Mouse (Mus musculus) E14TG2a.4 (cell line): ENCODE measurements around the gene Tbc1d4.

Experiments
- CTCF ChIP-seq: conservative IDR thresholded peaks from 2 replicates; pipeline ENCODE4 v1.5.1; 2014; ENCODE audit warnings: low read length
- NANOG ChIP-seq: IDR thresholded peaks from 2 replicates; pipeline ENCODE4 v1.6.1; 2014; ENCODE audit warnings: borderline replicate concordance, low read length, mixed read lengths
- POU5F1 ChIP-seq: IDR thresholded peaks from 2 replicates; pipeline ENCODE4 v1.6.1; 2014; ENCODE audit warnings: low read length, borderline replicate concordance

DNA sequence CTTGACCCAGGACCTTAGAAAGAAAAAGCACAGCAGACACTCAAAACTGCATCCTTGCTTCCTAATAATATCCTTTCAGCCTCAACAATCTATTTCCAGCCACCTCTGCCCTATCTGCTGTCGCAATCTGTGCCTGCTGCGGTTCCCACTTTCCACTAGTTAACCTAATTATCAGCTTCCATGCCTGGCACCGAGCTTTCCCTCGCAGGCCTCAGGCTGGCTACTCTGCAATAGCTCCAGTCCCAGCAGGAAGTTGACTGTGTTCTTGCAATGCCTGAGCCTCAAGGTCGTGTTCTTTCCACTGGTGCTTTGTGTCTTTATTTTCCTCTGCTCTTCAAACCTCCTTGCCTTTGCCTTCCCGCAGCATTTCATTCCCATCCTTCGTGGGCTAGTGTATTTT, 22.9 kb downstream of the Tbc1d4 start:
- TF ChIP-seq CTCF (no peak), POU5F1 (no peak), NANOG (no peak)
